Mouse (Mus musculus) embryonic fibroblast, embryonic 13.5 days (primary cell): ENCODE results near the gene Zfp784. TPM values are rescaled to one million over a fixed set of nuclear protein-coding genes. Genes with fewer than 3 reads are reported as not detected.
A peak's percentile ranks its signal among the peaks of the same experiment; 100 is the strongest.
"Not testable (repeated sequence)": the region's sequence is repeated elsewhere in the genome, so short reads cannot be mapped to it uniquely, and the experiment has no call there.

ENCODE experiments used
- H3K27ac ChIP-seq: 2 replicates; pipeline ENCODE4 v1.5.1; 2012; ENCODE audit warnings: low read length, control low read depth, inconsistent platforms; ENCODE audit not compliant: insufficient read depth
- H3K4me1 ChIP-seq: 2 replicates; pipeline ENCODE4 v1.6.1; 2011; ENCODE audit warnings: low read length; ENCODE audit not compliant: control insufficient read depth, insufficient read depth
- H3K4me3 ChIP-seq: 2 replicates; pipeline ENCODE4 v1.5.1; 2011; ENCODE audit warnings: mild to moderate bottlenecking, control low read depth, low read length; ENCODE audit not compliant: insufficient read depth
- CTCF ChIP-seq: IDR thresholded peaks from 2 replicates; pipeline ENCODE4 v1.5.1; 2011; ENCODE audit warnings: mild to moderate bottlenecking, control low read depth, low read length, moderate library complexity, borderline replicate concordance; ENCODE audit not compliant: insufficient read depth
- POLR2A ChIP-seq: IDR thresholded peaks from 2 replicates; pipeline ENCODE4 v1.6.1; 2011; ENCODE audit warnings: low read depth, mild to moderate bottlenecking, control low read depth, low read length, moderate library complexity
- polyA plus RNA-seq: library from polyadenylated mRNA; stranded (reverse); fragments of >200 nt; gene quantifications from 2 replicates; pipeline ENCODE4 v1.2.4, GENCODE M21; 2011; ENCODE audit warnings: low read depth; ENCODE audit not compliant: missing spikeins, insufficient read length

The Zfp784 gene
- polyA plus RNA-seq, 1 experiment, result 2.2 TPM

DNA sequence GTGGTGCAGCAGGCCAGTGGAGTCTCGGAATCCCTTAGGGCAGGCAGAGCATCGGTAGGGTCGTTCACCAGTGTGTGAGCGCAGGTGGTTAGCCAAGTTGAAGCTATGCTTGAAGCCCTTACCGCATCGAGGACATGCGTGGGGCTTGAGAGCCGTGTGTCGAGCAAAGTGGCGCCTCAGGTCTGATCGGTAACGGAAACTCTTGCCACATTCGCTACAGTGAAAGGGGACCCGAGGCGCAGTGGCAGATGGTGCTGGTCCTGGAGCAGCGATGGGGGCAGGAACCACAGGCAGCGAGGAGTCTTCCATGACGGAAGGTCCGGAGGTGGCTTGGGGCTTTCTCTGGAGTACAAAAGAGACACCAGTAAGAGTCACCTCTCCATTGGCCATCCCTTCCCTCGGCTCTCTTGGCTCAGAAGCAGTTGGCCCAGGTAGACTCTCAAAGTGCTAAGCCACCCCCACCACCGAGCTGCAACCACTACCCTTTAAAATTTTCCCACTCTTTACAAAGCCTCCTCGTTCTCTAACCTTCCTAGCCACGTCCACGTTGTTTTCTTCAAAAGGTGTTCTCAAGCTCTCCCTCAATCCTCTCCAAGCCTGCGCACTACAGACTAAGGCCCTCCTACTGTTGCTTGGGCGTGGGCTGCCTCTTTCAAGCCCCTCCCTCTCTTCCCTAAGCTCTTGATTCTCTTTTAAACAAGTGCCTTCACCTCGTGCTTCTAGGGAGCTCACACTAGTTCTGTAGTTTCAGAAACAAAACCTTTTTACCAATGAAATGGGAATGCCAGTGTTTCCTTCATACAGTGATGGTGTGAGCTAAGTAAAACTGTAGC lies 25.3 kb downstream of the Zfp784 start:
- Histone ChIP-seq H3K4me1 (no peaks in the 10 kb centered on the region), H3K27ac (no peak overlapping the region), H3K4me3 (no peak overlapping the region)
- no peak for TF ChIP-seq POLR2A
- TF ChIP-seq CTCF, result no peak

DNA sequence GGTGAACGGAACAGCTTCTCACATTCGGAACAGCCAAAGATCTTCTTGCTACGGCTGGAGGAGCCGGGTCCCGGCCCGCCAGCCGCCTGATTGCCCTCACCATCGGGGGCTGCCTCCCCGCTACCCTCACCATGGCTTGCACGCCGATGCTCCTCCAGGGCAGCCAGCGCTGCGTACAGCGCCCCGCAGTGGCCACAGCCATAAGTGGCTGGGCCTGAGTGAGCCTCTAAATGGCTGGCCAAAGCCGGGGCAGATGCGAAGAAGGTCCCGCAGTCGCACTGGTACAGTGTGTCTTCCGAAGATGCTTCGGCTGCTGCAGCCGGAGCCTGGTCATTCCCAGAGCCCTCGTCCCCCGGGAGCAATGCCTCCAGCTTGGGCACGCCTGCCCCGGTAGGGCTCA lies 30.0 kb downstream of the Zfp784 start:
- H3K4me3 ChIP-seq, result no peak overlapping the region
- H3K4me1 ChIP-seq, result no peaks in the 10 kb centered on the region
- no peak for TF ChIP-seq POLR2A
- TF ChIP-seq CTCF, result no peak
- H3K27ac ChIP-seq, result no peak overlapping the region

DNA sequence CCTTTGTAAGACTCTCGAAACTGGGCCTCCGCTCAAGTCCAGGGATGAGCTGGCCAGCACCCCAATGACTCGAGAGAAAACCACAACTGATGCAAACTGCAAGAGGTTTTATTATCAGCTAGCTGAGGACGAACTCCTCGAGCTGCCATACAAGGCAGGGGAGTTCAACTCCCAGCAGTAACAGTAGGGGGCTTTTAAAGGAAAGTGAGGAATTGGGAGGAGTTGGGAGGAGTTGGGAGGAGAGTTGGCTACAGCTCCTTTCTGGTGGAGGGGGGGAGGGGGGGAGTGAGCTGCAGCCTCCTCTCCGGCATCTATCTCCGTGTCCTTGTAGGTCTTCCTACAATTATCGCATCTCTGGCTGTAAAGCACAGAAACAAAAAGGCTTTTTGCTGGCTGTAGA lies 35.4 kb downstream of the Zfp784 start:
- not testable (repeated sequence) for H3K4me1 ChIP-seq, H3K4me3 ChIP-seq, H3K27ac ChIP-seq

DNA sequence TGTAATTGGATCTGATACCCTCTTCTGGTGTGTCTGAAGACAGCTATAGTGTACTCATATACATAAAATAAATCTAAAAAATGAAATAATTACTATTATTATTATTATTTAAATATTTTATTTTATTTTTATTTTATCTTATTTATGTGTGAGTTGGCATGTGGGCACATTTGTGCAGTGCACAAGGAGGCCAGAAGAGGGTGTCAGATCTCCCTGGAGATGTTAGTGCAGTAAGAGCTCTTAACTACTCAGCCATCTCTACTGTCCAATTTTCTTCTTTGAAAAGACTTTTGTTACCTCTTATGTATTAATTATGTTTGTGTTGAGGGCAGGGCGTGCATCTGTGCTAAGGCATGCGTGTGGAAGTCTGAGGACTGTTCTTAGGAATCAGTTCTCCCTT lies 38.4 kb downstream of the Zfp784 start:
- Histone ChIP-seq H3K4me3 (no peak overlapping the region), H3K4me1 (no peaks in the 10 kb centered on the region)
- no peak for TF ChIP-seq POLR2A
- TF ChIP-seq CTCF, result no peak

GRCm38 (mm10) chr7:4996934-4997333 lies 41.3 kb downstream of the Zfp784 start:
- Histone ChIP-seq H3K4me1 (no peaks in the 10 kb centered on the region), H3K4me3 (peak overlapping the region; percentile 51), H3K27ac (peak overlapping the region; percentile 58)
- TF ChIP-seq POLR2A (no peak), CTCF (no peak)

More for the DNA sequence above, 38.4 kb downstream of the Zfp784 start:
- no peak overlapping the region for H3K27ac ChIP-seq

GRCm38 (mm10) chr7:4996003-4996895 lies 42.0 kb downstream of the Zfp784 start, which contains the start of gene Zfp579:
TSS of gene Zfp579 (minus strand) at chr7:4996158.
- H3K4me3 ChIP-seq, result peak within 1 kb of the TSS; percentile 74
- H3K27ac ChIP-seq, result peak within 1 kb of the TSS; percentile 58
- H3K4me1 ChIP-seq, result no peaks in the 10 kb centered on the region
- TF ChIP-seq POLR2A, result peak; percentile 72
- no peak for TF ChIP-seq CTCF

DNA sequence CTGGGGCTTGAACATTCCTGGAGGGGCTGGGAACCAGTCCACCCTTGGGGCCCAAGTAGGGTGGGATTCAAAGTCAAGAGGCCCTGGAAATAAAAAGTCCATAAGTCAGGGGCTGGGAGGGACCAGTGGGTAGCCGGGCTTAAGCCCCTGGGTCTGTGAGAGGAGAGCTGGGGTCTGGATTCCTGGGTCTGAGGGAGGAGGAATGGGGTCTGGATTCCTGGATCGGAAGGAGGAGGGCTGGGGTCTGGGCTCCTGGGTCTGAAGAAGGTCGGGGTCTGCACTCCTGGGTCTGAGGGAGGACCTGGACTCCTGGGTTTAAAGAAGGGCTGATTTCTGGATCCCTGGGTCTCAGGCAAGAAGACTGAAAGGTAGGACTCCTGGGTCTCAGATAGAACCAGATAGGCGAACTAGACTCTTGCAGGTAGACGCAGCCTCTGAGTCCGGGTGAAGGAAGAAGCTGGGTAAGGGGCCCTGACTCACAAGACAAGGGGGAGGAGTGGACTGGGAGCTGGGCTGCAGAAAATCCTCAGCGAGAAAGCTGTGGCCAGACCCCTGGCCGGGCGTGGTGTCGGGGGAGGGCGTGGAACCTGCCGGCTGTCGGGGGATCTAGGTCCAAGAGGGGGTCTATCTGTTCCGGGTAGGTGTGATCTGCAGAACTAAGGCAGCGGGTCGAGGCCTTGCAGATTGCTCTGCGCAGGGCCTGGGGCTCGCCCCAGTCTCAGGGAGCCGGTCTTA lies 42.8 kb downstream of the Zfp784 start:
- TF ChIP-seq POLR2A (no peak), CTCF (no peak)
- peak overlapping the region; percentile 74 for H3K4me3 ChIP-seq
- H3K4me1 ChIP-seq, result no peaks in the 10 kb centered on the region
- no peak overlapping the region for H3K27ac ChIP-seq

DNA sequence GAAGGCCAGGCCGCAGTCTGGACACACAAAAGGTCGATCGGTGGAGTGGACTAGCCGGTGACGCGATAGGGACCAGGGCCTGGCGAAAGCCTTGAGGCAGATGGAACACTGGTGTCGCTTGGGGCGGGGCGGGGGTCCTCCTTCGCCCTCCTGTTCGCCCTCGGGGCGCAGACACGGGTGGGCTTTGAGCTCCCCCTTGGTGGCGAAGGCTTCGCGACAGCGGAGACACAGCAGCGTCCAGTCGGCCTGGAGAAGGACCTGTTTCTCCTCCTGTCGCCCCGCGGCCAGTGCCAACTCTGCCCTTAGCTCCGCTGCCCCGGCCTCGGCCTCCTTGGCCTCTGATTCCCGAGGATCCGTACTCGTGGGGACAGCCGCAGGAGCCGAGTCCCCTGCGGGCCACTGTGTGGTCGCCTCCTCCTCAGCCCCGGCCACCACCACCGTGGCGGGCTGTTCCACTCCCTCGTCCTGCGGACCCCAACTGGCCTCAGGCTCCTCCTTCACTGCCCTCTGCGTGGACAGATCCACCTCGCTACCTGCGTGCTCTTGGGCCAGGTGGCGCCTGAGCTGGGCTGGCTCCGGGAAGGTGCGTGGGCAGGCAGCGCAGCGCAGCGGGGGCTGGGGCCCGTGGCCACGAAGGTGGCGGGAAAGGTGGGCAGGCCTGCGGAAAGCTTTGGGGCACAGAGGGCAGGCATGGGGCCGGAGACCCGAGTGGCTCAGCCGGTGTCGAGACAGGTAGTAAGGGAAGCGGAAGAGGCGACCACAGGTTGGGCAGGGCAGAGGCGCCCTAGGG lies 44.1 kb downstream of the Zfp784 start:
- no peak overlapping the region for H3K4me3 ChIP-seq
- H3K4me1 ChIP-seq, result no peaks in the 10 kb centered on the region
- no peak overlapping the region for H3K27ac ChIP-seq
- TF ChIP-seq POLR2A, result no peak
- TF ChIP-seq CTCF, result no peak
